Mouse (Mus musculus): ENCODE data around the gene Rnf115.
"Not testable (repeated sequence)": the region's sequence is repeated elsewhere in the genome, so short reads cannot be mapped to it uniquely, and the experiment has no call there.

Gene Rnf115

GRCm38 (mm10) chr3:96727343-96727827, at the start of gene Rnf115, which contains the start of gene Polr3c:
Rnf115 (plus strand) TSS chr3:96727664.
Polr3c (minus strand) TSS chr3:96727628.
- DNase-seq (ENCODE audit: low spot score): peak; percentile 87

- no peak for DNase-seq (ENCODE audit: low spot score)
Observed at GRCm38 (mm10) chr3:96678456-96678855, 49.0 kb upstream of the Rnf115 start.

GRCm38 (mm10) chr3:96679159-96679674, 48.2 kb upstream of the Rnf115 start:
- no peak for DNase-seq (ENCODE audit: low spot score)

- no peak for DNase-seq (ENCODE audit: low spot score)
Observed at GRCm38 (mm10) chr3:96680269-96680956, 47.1 kb upstream of the Rnf115 start.

- DNase-seq (ENCODE audit: low spot score): no peak
Observed at GRCm38 (mm10) chr3:96683496-96683895, 44.0 kb upstream of the Rnf115 start.

- DNase-seq (ENCODE audit: low spot score): no peak
Observed at GRCm38 (mm10) chr3:96684151-96684821, 43.2 kb upstream of the Rnf115 start.

GRCm38 (mm10) chr3:96684822-96685156, 42.7 kb upstream of the Rnf115 start:
- DNase-seq (ENCODE audit: low spot score): no peak

- DNase-seq (ENCODE audit: low spot score): not testable (repeated sequence)
Observed at GRCm38 (mm10) chr3:96686057-96686456, 41.4 kb upstream of the Rnf115 start.

- no peak for DNase-seq (ENCODE audit: low spot score)
Observed at GRCm38 (mm10) chr3:96688854-96689253, 38.6 kb upstream of the Rnf115 start.

- no peak for DNase-seq (ENCODE audit: low spot score)
Observed at GRCm38 (mm10) chr3:96690298-96690697, 37.2 kb upstream of the Rnf115 start.

GRCm38 (mm10) chr3:96692506-96692905, 35.0 kb upstream of the Rnf115 start:
- no peak for DNase-seq (ENCODE audit: low spot score)

GRCm38 (mm10) chr3:96693579-96693978, 33.9 kb upstream of the Rnf115 start:
- DNase-seq (ENCODE audit: low spot score): no peak

- DNase-seq (ENCODE audit: low spot score): peak; percentile 45
Observed at GRCm38 (mm10) chr3:96696198-96696765, 31.2 kb upstream of the Rnf115 start, which contains the start of gene Pias3. Pias3 (plus strand) TSS chr3:96696384.

GRCm38 (mm10) chr3:96696766-96697732, 30.4 kb upstream of the Rnf115 start:
- DNase-seq (ENCODE audit: low spot score): peak; percentile 64

- no peak for DNase-seq (ENCODE audit: low spot score)
Observed at GRCm38 (mm10) chr3:96698993-96699690, 28.3 kb upstream of the Rnf115 start.

GRCm38 (mm10) chr3:96700376-96700775, 27.1 kb upstream of the Rnf115 start:
- no peak for DNase-seq (ENCODE audit: low spot score)

- no peak for DNase-seq (ENCODE audit: low spot score)
Observed at GRCm38 (mm10) chr3:96701003-96701402, 26.5 kb upstream of the Rnf115 start.

- DNase-seq (ENCODE audit: low spot score): no peak
Observed at GRCm38 (mm10) chr3:96704778-96705177, 22.7 kb upstream of the Rnf115 start.

GRCm38 (mm10) chr3:96706217-96706616, 21.2 kb upstream of the Rnf115 start:
- no peak for DNase-seq (ENCODE audit: low spot score)

GRCm38 (mm10) chr3:96706984-96707383, 20.5 kb upstream of the Rnf115 start:
- DNase-seq (ENCODE audit: low spot score): no peak

Data from urinary bladder, postnatal 10 days (tissue).